Mouse (Mus musculus) intestine, embryonic 16.5 days (tissue): ENCODE measurements around the gene Atp9a. TPM values are rescaled to one million over a fixed set of nuclear protein-coding genes. Genes with fewer than 3 reads are reported as not detected.

Source experiments
- ATAC-seq: fragments of 200-750 bp; cut with Nextera tagmentation; 2 replicates; pipeline ENCODE4 v1.8.0; 2017; ENCODE audit warnings: moderate TSS enrichment, moderate library complexity
- H3K27ac ChIP-seq: fragments of 300-500 bp; sonication (generic); 2 replicates; pipeline ENCODE4 v1.5.1; 2014; ENCODE audit warnings: mild to moderate bottlenecking, low read length
- H3K27me3 ChIP-seq: fragments of 300-500 bp; sonication (generic); replicated peaks from 2 replicates; pipeline ENCODE4 v1.6.1; 2014; ENCODE audit warnings: low read length, control low read depth, mixed read lengths; ENCODE audit not compliant: control insufficient read depth, insufficient read depth
- H3K36me3 ChIP-seq: fragments of 300-500 bp; sonication (generic); 2 replicates; pipeline ENCODE4 v1.6.1; 2014; ENCODE audit warnings: low read length, control low read depth; ENCODE audit not compliant: control insufficient read depth, insufficient read depth
- H3K4me1 ChIP-seq: fragments of 300-500 bp; sonication (generic); 2 replicates; pipeline ENCODE4 v1.6.1; 2014; ENCODE audit warnings: low read length, control low read depth, mixed read lengths; ENCODE audit not compliant: control insufficient read depth, insufficient read depth
- H3K4me2 ChIP-seq: fragments of 300-500 bp; sonication (generic); 2 replicates; pipeline ENCODE4 v1.6.1; 2014; ENCODE audit warnings: low read depth, low read length, control low read depth
- H3K4me3 ChIP-seq: fragments of 300-500 bp; sonication (generic); 2 replicates; pipeline ENCODE4 v1.5.1; 2014; ENCODE audit warnings: mild to moderate bottlenecking, low read length
- H3K9ac ChIP-seq: fragments of 300-500 bp; sonication (generic); 2 replicates; pipeline ENCODE4 v1.6.1; 2014; ENCODE audit warnings: low read depth, low read length
- H3K9me3 ChIP-seq: fragments of 300-500 bp; sonication (generic); 2 replicates; pipeline ENCODE4 v1.6.1; 2016; ENCODE audit warnings: low read length, control low read depth; ENCODE audit not compliant: control insufficient read depth
- WGBS: fragments of 180-500 bp; shearing (Covaris S2); extraction: QIAGEN DNeasy Blood & Tissue Kit; methylation state at CpG from one replicate; pipeline ENCODE4 v1.1.7; 2014; 5-methylcytosine and 5-hydroxymethylcytosine counted together
- polyA plus RNA-seq: library from polyadenylated mRNA; unstranded; fragments of >200 nt; fragmentation: Nextera tagmentation; extraction: Ambion mirVana; gene quantifications from 2 replicates; pipeline ENCODE4 v1.2.1, GENCODE M21; 2015

Gene Atp9a
- polyA plus RNA-seq, 1 experiment from 2014 or later: 24.9 TPM

- H3K27me3 ChIP-seq: no peaks in the 10 kb centered on the region
- no peak overlapping the region for H3K27ac ChIP-seq
- no peak overlapping the region for H3K4me2 ChIP-seq
- H3K36me3 ChIP-seq: peaks cover 2% of the 10 kb centered on the region; the same call in 1 of the 2 replicates
- no peaks in the 10 kb centered on the region for H3K4me1 ChIP-seq
- no peak overlapping the region for H3K9ac ChIP-seq
- ATAC-seq: no peak
- H3K4me3 ChIP-seq: no peak overlapping the region
- H3K9me3 ChIP-seq: no peaks in the 10 kb centered on the region
- 78% methylated on average over 6 of the region's 6 CpGs for WGBS
Observed at GRCm38 (mm10) chr2:168644855-168645254, 97.4 kb downstream of the Atp9a start.

GRCm38 (mm10) chr2:168643524-168644177 lies 98.6 kb downstream of the Atp9a start:
- 84% methylated on average over 20 of the region's 20 CpGs for WGBS
- Histone ChIP-seq H3K9me3 (no peaks in the 10 kb centered on the region), H3K36me3 (peaks cover 2% of the 10 kb centered on the region; the same call in 1 of the 2 replicates), H3K27me3 (no peaks in the 10 kb centered on the region), H3K4me3 (no peak overlapping the region), H3K4me2 (no peak overlapping the region), H3K4me1 (no peaks in the 10 kb centered on the region), H3K27ac (no peak overlapping the region), H3K9ac (no peak overlapping the region)
- no peak for ATAC-seq

- Histone ChIP-seq H3K27me3 (no peaks in the 10 kb centered on the region), H3K36me3 (peaks cover 2% of the 10 kb centered on the region; the same call in 1 of the 2 replicates), H3K9me3 (no peaks in the 10 kb centered on the region), H3K4me1 (no peaks in the 10 kb centered on the region), H3K4me3 (no peak overlapping the region), H3K9ac (no peak overlapping the region), H3K27ac (no peak overlapping the region), H3K4me2 (no peak overlapping the region)
- no peak for ATAC-seq
- 67% methylated on average over 11 of the region's 11 CpGs for WGBS
Observed at GRCm38 (mm10) chr2:168642187-168642586, 100.0 kb downstream of the Atp9a start.

- H3K27ac ChIP-seq: no peak overlapping the region
- H3K27me3 ChIP-seq: no peaks in the 10 kb centered on the region
- H3K4me1 ChIP-seq: no peaks in the 10 kb centered on the region
- WGBS: 94% methylated on average over 9 of the region's 9 CpGs
- no peak overlapping the region for H3K4me3 ChIP-seq
- no peak overlapping the region for H3K9ac ChIP-seq
- H3K36me3 ChIP-seq: peaks cover 2% of the 10 kb centered on the region; the same call in 1 of the 2 replicates
- no peaks in the 10 kb centered on the region for H3K9me3 ChIP-seq
- no peak for ATAC-seq
- no peak overlapping the region for H3K4me2 ChIP-seq
Observed at GRCm38 (mm10) chr2:168640460-168640859, 101.7 kb downstream of the Atp9a start.

DNA sequence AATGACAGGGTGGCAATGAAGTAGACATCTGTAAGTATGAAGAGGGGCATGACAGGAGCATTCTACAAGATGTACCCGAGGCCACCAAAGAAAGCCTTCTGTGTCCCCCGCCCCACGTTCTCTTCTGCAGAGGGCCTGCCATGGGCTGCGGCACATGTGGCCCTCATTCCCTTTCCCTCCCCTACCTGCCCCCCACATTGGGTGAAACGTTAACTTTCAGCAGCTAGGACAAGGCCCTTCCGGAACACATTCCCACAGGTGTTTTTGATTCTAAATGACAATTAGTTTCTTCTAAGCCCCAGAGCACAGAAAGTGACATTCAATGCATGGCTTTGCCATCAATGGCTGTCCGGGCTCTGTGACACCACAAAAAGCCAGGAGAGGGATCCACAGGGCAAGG lies 107.3 kb downstream of the Atp9a start:
- Histone ChIP-seq H3K4me3 (no peak overlapping the region), H3K9ac (no peak overlapping the region), H3K4me1 (peaks cover 8% of the 10 kb centered on the region; the same call in 1 of the 2 replicates), H3K4me2 (no peak overlapping the region), H3K27me3 (no peaks in the 10 kb centered on the region), H3K36me3 (no peaks in the 10 kb centered on the region), H3K27ac (no peak overlapping the region), H3K9me3 (no peaks in the 10 kb centered on the region)
- WGBS: 89% methylated on average over 7 of the region's 7 CpGs
- ATAC-seq: no peak

DNA sequence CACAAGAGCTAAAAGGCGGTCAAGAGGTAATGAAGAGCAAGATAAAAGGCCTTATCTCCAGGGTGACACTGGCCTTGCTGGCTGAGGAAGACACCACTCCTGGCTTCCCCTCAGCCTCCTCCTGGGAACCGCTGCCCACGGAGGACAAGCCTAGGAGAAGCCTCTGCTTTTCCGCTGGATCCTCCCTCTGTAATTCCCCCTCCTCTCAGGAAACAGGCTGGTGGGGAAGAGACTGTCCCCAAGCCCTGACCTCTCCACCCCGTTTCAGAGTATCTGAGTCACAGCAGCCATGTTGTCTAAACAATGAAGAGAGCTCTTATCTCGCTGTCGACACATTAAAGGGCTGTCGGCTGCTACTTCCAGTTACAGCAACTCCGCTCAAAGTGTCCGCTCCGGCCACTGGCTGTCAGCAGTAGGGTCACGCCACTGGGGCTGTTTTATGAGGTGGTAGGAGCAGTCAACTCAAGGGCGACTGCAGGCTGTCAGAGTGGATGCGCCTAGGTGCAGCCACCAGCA lies 108.8 kb downstream of the Atp9a start:
- H3K9me3 ChIP-seq: no peaks in the 10 kb centered on the region
- no peaks in the 10 kb centered on the region for H3K27me3 ChIP-seq
- H3K4me3 ChIP-seq: no peak overlapping the region
- ATAC-seq: no peak
- H3K4me2 ChIP-seq: no peak overlapping the region
- peaks cover 8% of the 10 kb centered on the region for H3K4me1 ChIP-seq
- WGBS: 25% methylated on average over 14 of the region's 14 CpGs
- no peaks in the 10 kb centered on the region for H3K36me3 ChIP-seq
- peak overlapping the region; percentile 6; the same call in 1 of the 2 replicates for H3K9ac ChIP-seq
- no peak overlapping the region for H3K27ac ChIP-seq

DNA sequence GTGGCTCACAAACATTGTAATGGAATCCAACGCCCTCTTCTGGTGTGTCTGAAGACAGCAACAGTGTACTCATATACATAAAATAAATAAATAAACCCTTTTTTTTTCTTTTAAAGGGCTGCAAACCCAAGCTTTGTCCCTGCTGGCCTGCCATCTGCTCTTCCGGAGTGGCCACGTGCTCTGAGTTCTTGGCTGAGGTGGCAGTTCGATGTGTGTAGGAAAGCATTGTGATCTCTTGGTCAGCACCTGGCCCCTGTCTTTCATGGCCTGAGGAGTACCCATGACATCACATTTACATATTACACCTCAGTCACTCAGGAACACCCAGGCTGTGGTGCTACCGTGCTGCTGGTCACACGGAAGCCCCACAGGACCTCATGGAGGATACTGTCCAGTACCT lies 109.7 kb downstream of the Atp9a start:
- no peaks in the 10 kb centered on the region for H3K27me3 ChIP-seq
- H3K9me3 ChIP-seq: no peaks in the 10 kb centered on the region
- no peak overlapping the region for H3K27ac ChIP-seq
- no peak overlapping the region for H3K4me3 ChIP-seq
- WGBS: 81% methylated on average over 6 of the region's 6 CpGs
- H3K36me3 ChIP-seq: no peaks in the 10 kb centered on the region
- H3K4me2 ChIP-seq: no peak overlapping the region
- no peak overlapping the region for H3K9ac ChIP-seq
- peaks cover 8% of the 10 kb centered on the region for H3K4me1 ChIP-seq
- no peak for ATAC-seq

GRCm38 (mm10) chr2:168628787-168629186 lies 113.4 kb downstream of the Atp9a start:
- no peak overlapping the region for H3K9ac ChIP-seq
- H3K36me3 ChIP-seq: no peaks in the 10 kb centered on the region
- peak; percentile 67 for ATAC-seq
- H3K4me2 ChIP-seq: no peak overlapping the region
- peaks cover 6% of the 10 kb centered on the region for H3K4me1 ChIP-seq
- WGBS: 23% methylated on average over 8 of the region's 8 CpGs
- no peaks in the 10 kb centered on the region for H3K9me3 ChIP-seq
- H3K4me3 ChIP-seq: no peak overlapping the region
- H3K27me3 ChIP-seq: no peaks in the 10 kb centered on the region
- no peak overlapping the region for H3K27ac ChIP-seq

GRCm38 (mm10) chr2:168627829-168628770 lies 114.1 kb downstream of the Atp9a start:
- Histone ChIP-seq H3K36me3 (no peaks in the 10 kb centered on the region), H3K4me3 (no peak overlapping the region), H3K9me3 (no peaks in the 10 kb centered on the region), H3K4me2 (no peak overlapping the region), H3K4me1 (no peaks in the 10 kb centered on the region; the same call in 1 of the 2 replicates), H3K9ac (no peak overlapping the region), H3K27ac (no peak overlapping the region), H3K27me3 (no peaks in the 10 kb centered on the region)
- ATAC-seq: no peak
- 65% methylated on average over 20 of the region's 20 CpGs for WGBS
